Mouse (Mus musculus) left cerebral cortex, adult 11 months (tissue): Measurements from ENCODE around the gene Chmp2a.
"Not testable (repeated sequence)": the region's sequence is repeated elsewhere in the genome, so short reads cannot be mapped to it uniquely, and the experiment has no call there.

Source experiments
- DNase-seq: peaks from one replicate; pipeline ENCODE4 v3.0.0; 2022; ENCODE audit warnings: low spot score

The Chmp2a gene

DNA sequence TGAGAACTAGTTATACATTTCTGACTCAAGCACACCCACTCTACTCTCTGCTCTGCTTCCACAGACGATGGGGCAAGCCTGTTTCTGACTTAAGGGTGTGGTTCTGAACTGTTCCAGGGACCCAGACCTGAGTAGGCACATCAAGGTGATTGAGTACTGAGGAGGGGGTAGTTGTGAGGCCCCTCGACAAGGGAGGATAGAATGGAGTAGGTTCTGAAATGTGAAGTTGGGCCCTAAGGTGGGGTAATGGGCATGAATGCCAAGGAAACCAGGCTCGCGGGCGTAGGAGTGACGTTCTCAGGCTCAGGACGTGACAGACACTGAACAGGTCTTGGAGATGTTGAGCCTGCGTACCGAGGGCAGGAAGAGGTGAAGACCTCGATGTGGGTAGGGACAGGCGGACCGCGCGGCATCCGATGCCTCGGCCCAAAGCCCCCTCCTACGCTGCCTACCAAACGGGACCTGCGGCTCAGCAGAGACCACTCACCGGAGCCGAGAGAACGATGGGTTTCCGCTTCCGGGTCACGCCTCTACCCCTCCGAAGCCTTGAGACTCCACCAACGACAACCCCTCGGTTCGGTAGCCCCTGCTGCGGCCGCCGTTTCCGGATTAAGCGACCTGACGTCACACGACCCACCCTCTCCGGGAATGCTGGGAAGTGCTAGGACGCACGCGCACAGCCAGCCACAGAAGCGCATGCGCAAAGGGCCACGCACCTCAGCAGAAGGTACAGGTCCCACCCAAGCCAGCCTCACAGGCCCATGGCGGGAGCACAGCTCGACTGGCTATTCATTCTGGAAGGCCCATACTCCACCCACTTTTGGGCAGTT is at the start of gene Chmp2a:
TSS of gene Chmp2a (minus strand) at position 660 of the 830 bp plus-strand sequence.
- DNase-seq, result peak; percentile 94

- DNase-seq, result no peak
Measured at GRCm38 (mm10) chr7:13072293-13072692, 37.7 kb upstream of the Chmp2a start.

DNA sequence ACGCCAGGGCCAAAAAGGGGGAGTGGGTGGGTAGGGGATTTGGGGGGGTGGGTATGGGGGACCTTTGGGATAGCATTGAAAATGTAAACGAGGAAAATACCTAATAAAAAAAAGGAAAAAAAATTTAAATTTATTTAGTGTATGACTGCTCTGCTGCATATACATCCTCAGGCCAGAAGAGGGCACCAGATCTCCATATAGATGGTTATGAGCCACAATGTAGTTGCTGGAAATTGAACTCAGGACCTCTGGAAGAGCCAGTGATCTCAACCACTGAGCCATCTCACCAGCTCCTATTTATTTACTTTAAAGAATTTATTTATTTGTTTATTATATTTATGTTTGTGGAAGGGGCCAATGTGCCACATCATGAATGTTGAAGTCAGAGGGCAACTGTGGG is 28.8 kb upstream of the Chmp2a start:
- not testable (repeated sequence) for DNase-seq

DNA sequence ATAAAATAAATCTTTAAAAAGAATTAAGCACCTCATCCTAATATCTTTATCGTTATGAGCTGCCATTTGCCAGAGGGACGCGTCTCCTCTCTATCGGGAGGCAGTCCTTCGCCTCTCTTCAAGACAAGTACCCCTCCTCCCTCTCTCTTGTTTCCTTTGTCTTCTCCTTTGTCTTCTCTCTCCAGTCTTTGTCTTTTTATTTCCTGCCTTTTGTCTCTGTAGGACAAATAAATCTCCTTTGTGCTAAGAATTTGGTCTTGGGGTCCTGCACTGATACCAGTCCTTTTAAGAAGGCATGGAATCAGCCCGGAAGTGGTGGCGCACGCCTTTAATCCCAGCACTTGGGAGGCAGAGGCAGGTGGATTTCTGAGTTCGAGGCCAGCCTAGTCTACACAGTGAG is 24.9 kb upstream of the Chmp2a start:
- DNase-seq, result no peak

GRCm38 (mm10) chr7:13056913-13057700 is 22.5 kb upstream of the Chmp2a start:
- no peak for DNase-seq

DNA sequence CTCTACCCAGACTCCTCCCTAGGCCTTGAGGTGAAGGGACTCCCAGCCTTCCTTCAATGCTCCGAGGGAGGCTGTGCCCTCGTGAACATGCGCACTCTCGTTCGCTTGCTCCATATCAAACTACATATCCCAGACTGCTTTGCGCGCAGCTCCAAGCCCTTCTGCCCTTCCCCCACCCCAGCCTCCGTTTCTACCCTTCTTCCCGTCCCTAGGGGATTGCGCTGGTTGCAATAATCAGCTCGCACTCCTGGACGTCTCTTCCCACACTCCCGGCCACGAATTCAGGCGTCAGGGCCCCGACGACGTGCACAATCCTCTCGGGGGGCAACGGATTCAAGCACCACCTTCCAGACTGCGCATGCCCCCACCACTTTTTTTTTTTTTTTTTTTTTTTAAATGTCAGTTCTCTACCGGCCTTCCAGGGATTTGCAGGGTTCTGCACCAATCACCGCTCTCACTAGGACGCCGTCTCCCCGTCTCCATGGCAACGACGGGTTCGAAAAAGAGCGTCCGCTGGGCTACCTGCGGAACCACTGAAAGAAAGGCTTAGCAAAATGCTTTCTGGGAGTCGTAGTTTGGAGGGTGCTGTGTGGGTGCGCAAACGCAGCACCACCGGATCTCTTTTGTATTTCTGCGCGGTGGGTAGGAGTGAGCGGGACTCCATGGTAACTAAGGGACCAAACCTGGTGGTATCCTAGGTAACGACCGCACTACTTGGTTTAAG is 19.8 kb upstream of the Chmp2a start, which contains the start of gene Mzf1:
TSS of gene Mzf1 (minus strand) at position 478 of the 724 bp plus-strand sequence.
- DNase-seq, result peak; percentile 92

GRCm38 (mm10) chr7:13053961-13054286 is 19.3 kb upstream of the Chmp2a start:
- DNase-seq, result no peak

GRCm38 (mm10) chr7:13053501-13053900 is 18.9 kb upstream of the Chmp2a start:
- DNase-seq, result no peak

- no peak for DNase-seq
Measured at GRCm38 (mm10) chr7:13053001-13053400, 18.4 kb upstream of the Chmp2a start.

GRCm38 (mm10) chr7:13046084-13046483 is 11.5 kb upstream of the Chmp2a start:
- DNase-seq, result no peak

- DNase-seq, result no peak
Measured at GRCm38 (mm10) chr7:13044254-13044625, 9.6 kb upstream of the Chmp2a start.

DNA sequence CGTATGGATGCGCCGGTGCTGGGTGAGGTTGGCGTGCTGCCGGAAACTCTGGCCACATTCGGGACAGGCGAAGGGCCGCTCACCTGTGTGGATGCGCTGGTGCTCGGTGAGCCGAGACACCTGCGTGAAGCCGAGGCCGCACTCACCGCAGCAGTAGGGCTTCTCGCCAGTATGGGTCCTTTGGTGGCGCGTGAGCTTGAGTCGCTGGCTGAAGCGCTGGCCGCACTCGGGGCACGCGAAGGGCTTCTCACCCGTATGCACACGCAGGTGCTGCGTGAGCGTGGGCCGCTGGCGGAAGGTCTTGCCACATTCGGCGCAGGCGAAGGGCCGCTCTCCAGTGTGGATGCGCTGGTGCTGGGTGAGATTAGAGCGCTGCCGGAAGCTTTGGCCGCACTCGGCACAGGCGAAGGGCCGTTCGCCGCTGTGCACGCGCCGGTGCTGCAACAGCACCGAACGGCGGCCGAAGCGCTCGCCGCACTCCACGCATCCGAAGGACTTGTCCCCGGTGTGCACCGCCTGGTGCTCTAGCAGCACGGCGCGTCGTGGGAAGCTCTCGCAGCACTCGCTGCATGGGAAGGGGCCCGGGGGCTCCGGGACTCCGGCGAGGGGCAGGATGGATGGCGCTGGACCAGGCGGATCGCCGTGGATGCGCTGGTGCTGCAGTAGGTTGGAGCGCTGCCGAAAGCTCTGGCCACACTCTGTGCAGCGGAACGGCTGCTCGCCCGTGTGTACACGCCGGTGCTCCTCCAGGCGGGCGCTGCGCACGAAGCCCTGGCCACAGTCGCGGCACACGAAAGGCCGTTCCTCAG is 9.0 kb upstream of the Chmp2a start:
- no peak for DNase-seq

DNA sequence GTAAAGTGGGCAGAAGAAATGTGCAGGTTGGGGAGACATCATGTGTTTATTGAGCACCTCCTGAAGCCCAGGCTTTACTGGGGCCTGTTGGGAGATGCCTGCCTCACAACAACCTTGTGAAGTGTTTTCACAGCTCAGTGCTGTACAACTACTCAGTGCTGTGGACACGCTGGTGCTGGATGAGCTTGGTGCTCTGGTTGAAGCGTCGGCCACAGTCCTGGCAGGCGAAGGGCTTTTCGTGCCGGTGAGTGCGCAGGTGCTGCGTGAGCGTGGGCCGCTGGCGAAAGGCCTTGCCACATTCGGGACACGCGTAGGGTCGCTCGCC is 8.5 kb upstream of the Chmp2a start:
- DNase-seq, result no peak

GRCm38 (mm10) chr7:13042511-13042910 is 7.9 kb upstream of the Chmp2a start:
- no peak for DNase-seq

DNA sequence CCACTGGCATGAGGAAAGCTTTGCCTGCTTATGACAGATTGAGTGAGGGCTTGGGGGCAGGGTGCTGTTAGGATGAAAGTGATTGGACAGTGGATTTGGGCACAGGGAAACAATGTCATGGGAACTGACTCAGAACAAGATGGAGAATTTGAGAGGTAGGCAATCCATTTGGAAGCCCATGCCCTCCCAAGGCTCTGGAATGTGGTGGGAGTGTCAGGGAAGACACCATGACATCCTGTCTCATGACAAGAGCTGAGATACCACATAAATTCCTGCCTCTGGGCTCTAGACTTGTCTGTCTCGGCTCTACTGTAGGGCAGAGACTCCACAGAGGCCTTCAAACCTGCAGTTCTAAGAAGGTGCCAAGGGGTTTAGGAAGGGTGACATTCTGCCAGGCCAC is 6.6 kb upstream of the Chmp2a start:
- no peak for DNase-seq

- DNase-seq, result no peak
Measured at GRCm38 (mm10) chr7:13039181-13039580, 4.6 kb upstream of the Chmp2a start.

GRCm38 (mm10) chr7:13038621-13039169 is 4.1 kb upstream of the Chmp2a start:
- no peak for DNase-seq

- DNase-seq, result peak; percentile 98
Measured at GRCm38 (mm10) chr7:13037901-13038555, 3.4 kb upstream of the Chmp2a start, which contains the start of gene Ube2m. Gene Ube2m, minus strand, starts transcription at chr7:13038275.

DNA sequence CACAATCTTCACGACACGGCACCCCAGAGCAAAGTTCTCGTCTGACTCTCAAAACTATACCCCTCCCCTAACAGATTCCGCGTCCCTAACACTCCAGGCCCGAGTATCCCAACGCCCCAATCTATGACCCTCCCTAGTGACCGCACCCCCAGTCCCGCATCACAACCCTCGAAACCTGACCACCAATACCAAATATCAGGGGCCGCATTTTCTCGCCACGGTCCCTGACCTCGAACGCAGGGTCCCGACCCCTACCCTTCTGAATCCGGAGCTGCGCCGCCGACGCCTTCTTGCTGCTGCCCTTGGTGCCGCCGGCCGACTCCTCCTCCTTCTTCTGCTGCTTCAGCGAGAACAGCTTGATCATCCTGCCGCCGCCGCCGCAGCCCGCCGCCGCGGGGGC is 2.8 kb upstream of the Chmp2a start:
- no peak for DNase-seq

DNA sequence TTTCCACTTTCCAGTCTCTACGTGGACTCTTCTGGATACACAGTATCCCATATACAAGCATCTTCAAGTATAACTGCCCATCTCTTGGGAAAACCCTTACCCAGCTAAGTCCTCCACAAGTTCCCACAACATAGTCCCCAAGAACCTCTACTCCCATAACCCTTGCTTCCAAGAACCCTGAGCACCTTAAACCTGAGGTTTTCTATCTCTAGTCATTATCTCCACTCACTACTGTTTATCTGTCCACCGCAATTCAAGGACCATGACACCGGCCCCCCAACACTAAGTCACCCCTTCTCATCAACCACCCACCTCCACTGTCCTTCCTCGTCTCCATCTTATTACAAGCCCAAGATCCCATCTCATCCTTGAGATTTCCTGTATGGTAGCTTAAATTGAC is 2.2 kb upstream of the Chmp2a start:
- DNase-seq, result no peak

GRCm38 (mm10) chr7:13035211-13035855 is 726 bp upstream of the Chmp2a start:
- no peak for DNase-seq
